Mouse (Mus musculus) hindbrain, embryonic 15.5 days (tissue): ENCODE measurements around the gene Atad3a. TPM values are rescaled to one million over a fixed set of nuclear protein-coding genes. Genes with fewer than 3 reads are reported as not detected.

Experiments used
- ATAC-seq: fragments of 200-750 bp; cut with Nextera tagmentation; 2 replicates; pipeline ENCODE4 v1.8.0; 2017; ENCODE audit warnings: low read depth, moderate number of reproducible peaks, moderate TSS enrichment; ENCODE audit not compliant: low FRiP score
- H3K27ac ChIP-seq: fragments of 300-500 bp; sonication (generic); replicated peaks from 2 replicates; pipeline ENCODE4 v1.5.1; 2015; ENCODE audit warnings: mild to moderate bottlenecking, inconsistent platforms
- H3K27me3 ChIP-seq: fragments of 300-500 bp; sonication (generic); 2 replicates; pipeline ENCODE4 v1.6.1; 2015; ENCODE audit warnings: control low read depth, inconsistent platforms
- H3K36me3 ChIP-seq: fragments of 300-500 bp; sonication (generic); 2 replicates; pipeline ENCODE4 v1.6.1; 2015; ENCODE audit warnings: control low read depth, inconsistent platforms
- H3K4me1 ChIP-seq: fragments of 300-500 bp; sonication (generic); replicated peaks from 2 replicates; pipeline ENCODE4 v1.6.1; 2015; ENCODE audit warnings: control low read depth, inconsistent platforms
- H3K4me2 ChIP-seq: fragments of 300-500 bp; sonication (generic); 2 replicates; pipeline ENCODE4 v1.6.1; 2015; ENCODE audit warnings: moderate library complexity, mild to moderate bottlenecking, inconsistent platforms
- H3K4me3 ChIP-seq: fragments of 300-500 bp; sonication (generic); 2 replicates; pipeline ENCODE4 v1.5.1; 2015; ENCODE audit warnings: mild to moderate bottlenecking, inconsistent platforms
- H3K9ac ChIP-seq: fragments of 300-500 bp; sonication (generic); 2 replicates; pipeline ENCODE4 v1.6.1; 2015; ENCODE audit warnings: inconsistent platforms
- H3K9me3 ChIP-seq: fragments of 300-500 bp; sonication (generic); 2 replicates; pipeline ENCODE4 v1.6.1; 2016; ENCODE audit warnings: control low read depth, inconsistent platforms
- WGBS: fragments of 180-500 bp; shearing (Covaris S2); methylation state at CpG from one replicate; pipeline ENCODE4 v1.1.7; 2015; 5-methylcytosine and 5-hydroxymethylcytosine counted together
- polyA plus RNA-seq: library from polyadenylated mRNA; unstranded; fragments of >200 nt; fragmentation: Nextera tagmentation; extraction: Ambion mirVana; gene quantifications from 2 replicates; pipeline ENCODE4 v1.2.1, GENCODE M21; 2015

The Atad3a gene
- polyA plus RNA-seq, 1 experiment from 2014 or later: 99.4 TPM

GRCm38 (mm10) chr4:155785819-155786218 is 24.9 kb upstream of the Atad3a start, which contains the start of gene Tmem88b:
Gene Tmem88b (minus strand): TSS chr4:155785874.
- Histone ChIP-seq H3K9ac (0 out of 2 replicates have a peak within 1 kb of the TSS, but pooled peaks have one; percentile 10), H3K4me1 (peaks cover 18% of the 10 kb centered on the region), H3K36me3 (no peaks in the 10 kb centered on the region), H3K9me3 (no peaks in the 10 kb centered on the region), H3K4me2 (peak within 1 kb of the TSS; percentile 58), H3K4me3 (peak within 1 kb of the TSS; percentile 48), H3K27me3 (no peaks in the 10 kb centered on the region), H3K27ac (no peak within 1 kb of the TSS)
- WGBS: 71% methylated on average over 5 of the region's 5 CpGs
- ATAC-seq: no peak

- no peaks in the 10 kb centered on the region for H3K9me3 ChIP-seq
- no peak for ATAC-seq
- H3K27me3 ChIP-seq: no peaks in the 10 kb centered on the region
- H3K27ac ChIP-seq: no peak overlapping the region
- no peaks in the 10 kb centered on the region for H3K36me3 ChIP-seq
- no peak overlapping the region for H3K4me3 ChIP-seq
- H3K9ac ChIP-seq: 0 out of 2 replicates have a peak overlapping the region, but pooled peaks have one; percentile 10
- peaks cover 18% of the 10 kb centered on the region for H3K4me1 ChIP-seq
- no peak overlapping the region for H3K4me2 ChIP-seq
- 87% methylated on average over 10 of the region's 10 CpGs for WGBS
Observed at GRCm38 (mm10) chr4:155785246-155785645, 24.4 kb upstream of the Atad3a start.

- no peaks in the 10 kb centered on the region for H3K36me3 ChIP-seq
- ATAC-seq: peak; percentile 86
- peaks cover 18% of the 10 kb centered on the region for H3K4me1 ChIP-seq
- peak overlapping the region; percentile 48 for H3K4me3 ChIP-seq
- no peaks in the 10 kb centered on the region for H3K9me3 ChIP-seq
- peak overlapping the region; percentile 59 for H3K9ac ChIP-seq
- H3K4me2 ChIP-seq: peak overlapping the region; percentile 58
- H3K27me3 ChIP-seq: no peaks in the 10 kb centered on the region
- peak overlapping the region; percentile 83 for H3K27ac ChIP-seq
- WGBS: under 1% methylated on average over 51 of the region's 52 CpGs
Observed at GRCm38 (mm10) chr4:155784081-155784701, 23.3 kb upstream of the Atad3a start.

- ATAC-seq: no peak
Observed at GRCm38 (mm10) chr4:155783486-155784080, 22.7 kb upstream of the Atad3a start.

GRCm38 (mm10) chr4:155780895-155781294 is 20.0 kb upstream of the Atad3a start:
- WGBS: 29% methylated on average over 6 of the region's 6 CpGs
- no peak for ATAC-seq
- H3K9me3 ChIP-seq: no peaks in the 10 kb centered on the region
- no peaks in the 10 kb centered on the region for H3K27me3 ChIP-seq
- peaks cover 20% of the 10 kb centered on the region for H3K4me1 ChIP-seq
- no peak overlapping the region for H3K4me2 ChIP-seq
- no peak overlapping the region for H3K27ac ChIP-seq
- no peaks in the 10 kb centered on the region for H3K36me3 ChIP-seq
- no peak overlapping the region for H3K4me3 ChIP-seq
- H3K9ac ChIP-seq: no peak overlapping the region

More at GRCm38 (mm10) chr4:155783486-155784080, 22.7 kb upstream of the Atad3a start:
- Histone ChIP-seq H3K27ac (peak overlapping the region; percentile 83), H3K9ac (peak overlapping the region; percentile 59), H3K4me3 (peak overlapping the region; percentile 48), H3K4me2 (peak overlapping the region; percentile 58), H3K36me3 (no peaks in the 10 kb centered on the region), H3K9me3 (no peaks in the 10 kb centered on the region), H3K27me3 (no peaks in the 10 kb centered on the region), H3K4me1 (peaks cover 18% of the 10 kb centered on the region)
- WGBS: 36% methylated on average over 16 of the region's 16 CpGs

GRCm38 (mm10) chr4:155779498-155779897 is 18.6 kb upstream of the Atad3a start:
- Histone ChIP-seq H3K9ac (no peak overlapping the region), H3K9me3 (no peaks in the 10 kb centered on the region), H3K36me3 (no peaks in the 10 kb centered on the region), H3K4me2 (no peak overlapping the region), H3K4me3 (no peak overlapping the region), H3K27me3 (no peaks in the 10 kb centered on the region), H3K4me1 (peaks cover 26% of the 10 kb centered on the region), H3K27ac (no peak overlapping the region)
- no peak for ATAC-seq
- WGBS: 83% methylated on average over 4 of the region's 4 CpGs

GRCm38 (mm10) chr4:155777816-155778215 is 16.9 kb upstream of the Atad3a start:
- 79% methylated on average over 2 of the region's 2 CpGs for WGBS
- Histone ChIP-seq H3K4me1 (peaks cover 30% of the 10 kb centered on the region), H3K27ac (no peak overlapping the region), H3K27me3 (peaks cover 4% of the 10 kb centered on the region), H3K36me3 (no peaks in the 10 kb centered on the region), H3K4me2 (no peak overlapping the region), H3K9me3 (no peaks in the 10 kb centered on the region), H3K9ac (no peak overlapping the region), H3K4me3 (no peak overlapping the region)
- ATAC-seq: no peak

GRCm38 (mm10) chr4:155776704-155777335 is 15.9 kb upstream of the Atad3a start:
- Histone ChIP-seq H3K4me2 (no peak overlapping the region), H3K27ac (no peak overlapping the region; the same call in 1 of the 2 replicates), H3K4me1 (peaks cover 30% of the 10 kb centered on the region), H3K4me3 (no peak overlapping the region), H3K9ac (no peak overlapping the region), H3K36me3 (no peaks in the 10 kb centered on the region), H3K9me3 (no peaks in the 10 kb centered on the region), H3K27me3 (peaks cover 12% of the 10 kb centered on the region)
- 51% methylated on average over 2 of the region's 2 CpGs for WGBS
- ATAC-seq: no peak

- 71% methylated on average over 3 of the region's 3 CpGs for WGBS
- Histone ChIP-seq H3K9ac (no peak overlapping the region), H3K4me3 (no peak overlapping the region), H3K27me3 (peaks cover 12% of the 10 kb centered on the region), H3K4me2 (no peak overlapping the region), H3K9me3 (no peaks in the 10 kb centered on the region), H3K27ac (peak overlapping the region; percentile 55), H3K4me1 (peaks cover 27% of the 10 kb centered on the region), H3K36me3 (no peaks in the 10 kb centered on the region)
- no peak for ATAC-seq
Observed at GRCm38 (mm10) chr4:155775855-155776254, 15.0 kb upstream of the Atad3a start.

- 53% methylated on average over 9 of the region's 9 CpGs for WGBS
- no peaks in the 10 kb centered on the region for H3K9me3 ChIP-seq
- H3K27ac ChIP-seq: peak overlapping the region; percentile 75
- H3K4me2 ChIP-seq: peak overlapping the region; percentile 65
- no peaks in the 10 kb centered on the region for H3K36me3 ChIP-seq
- peak overlapping the region; percentile 39 for H3K4me3 ChIP-seq
- peaks cover 33% of the 10 kb centered on the region for H3K4me1 ChIP-seq
- H3K27me3 ChIP-seq: peaks cover 12% of the 10 kb centered on the region
- 0 out of 2 replicates have a peak, but pooled peaks have one; percentile 14 for ATAC-seq
- H3K9ac ChIP-seq: peak overlapping the region; percentile 34
Observed at GRCm38 (mm10) chr4:155774971-155775740, 14.3 kb upstream of the Atad3a start.

GRCm38 (mm10) chr4:155774280-155774754 is 13.4 kb upstream of the Atad3a start, which contains the start of gene Vwa1:
Gene Vwa1 (minus strand): TSS chr4:155774698.
- Histone ChIP-seq H3K27me3 (peaks cover 12% of the 10 kb centered on the region), H3K9me3 (no peaks in the 10 kb centered on the region), H3K36me3 (no peaks in the 10 kb centered on the region), H3K4me1 (peaks cover 40% of the 10 kb centered on the region), H3K27ac (peak within 1 kb of the TSS; percentile 75), H3K4me2 (peak within 1 kb of the TSS; percentile 65), H3K4me3 (peak within 1 kb of the TSS; percentile 39), H3K9ac (peak within 1 kb of the TSS; percentile 34)
- peak; percentile 85 for ATAC-seq
- WGBS: 1% methylated on average over 35 of the region's 35 CpGs
